Mouse (Mus musculus) midbrain, embryonic 14.5 days (tissue): ENCODE data around the gene Tmem186. TPM values are rescaled to one million over a fixed set of nuclear protein-coding genes. Genes with fewer than 3 reads are reported as not detected.

Experiments used
- microRNA-seq: library from miRNA; unstranded; fragments of <30 nt; microRNA quantifications from one replicate; pipeline ENCODE4, GENCODE M21; 2016
- polyA plus RNA-seq: library from polyadenylated mRNA; unstranded; fragments of >200 nt; fragmentation: Nextera tagmentation; extraction: Ambion mirVana; gene quantifications from 2 replicates; pipeline ENCODE4 v1.2.1, GENCODE M21; 2014

The Tmem186 gene
- polyA plus RNA-seq, 1 experiment from 2014 or later = 16.1 TPM

Small RNA genes within 50 kb of the gene (microRNA-seq; reads per million reads assigned to microRNA genes)
- gene Gm22137 = not detected

Other genes starting within 250 kb of the Tmem186 start
- not detected in 2 replicates for gene Tmem114, start 212.6 kb downstream of the Tmem186 start, polyA plus RNA-seq
- 44.4 and 73.1 TPM in 2 replicates for gene Mettl22, start 166.9 kb downstream of the Tmem186 start, polyA plus RNA-seq
- gene Abat, start 124.3 kb downstream of the Tmem186 start, polyA plus RNA-seq = 44.2 and 51.2 TPM in 2 replicates
- 36.3 and 41.5 TPM in 2 replicates for gene Pmm2, start within 50 bp of the Tmem186 start, polyA plus RNA-seq
- gene Carhsp1, start 34.4 kb upstream of the Tmem186 start, polyA plus RNA-seq = 76.4 and 149 TPM in 2 replicates
- not detected in 2 replicates for gene Gm5767, start 43.1 kb upstream of the Tmem186 start, polyA plus RNA-seq
- 49.9 and 50.0 TPM in 2 replicates for gene Usp7, start 154.6 kb upstream of the Tmem186 start, polyA plus RNA-seq
- gene 1810013L24Rik, start 192.4 kb upstream of the Tmem186 start, polyA plus RNA-seq = 25.5 and 26.5 TPM in 2 replicates